Mouse (Mus musculus) kidney, postnatal 4 days (tissue): ENCODE measurements at regions not wholly inside any gene's neighbourhood (a gene's known extent, or its start where the extent isn't known, plus 50 kb on each side); places are given as distances from the start of the nearest gene placed in this dataset.

Experiments used
- DNase-seq, 2 experiments: peaks; one replicate each; pipeline ENCODE4 v3.0.0; 2021; ENCODE audit warnings: mixed read lengths in 2 of 2

DNA sequence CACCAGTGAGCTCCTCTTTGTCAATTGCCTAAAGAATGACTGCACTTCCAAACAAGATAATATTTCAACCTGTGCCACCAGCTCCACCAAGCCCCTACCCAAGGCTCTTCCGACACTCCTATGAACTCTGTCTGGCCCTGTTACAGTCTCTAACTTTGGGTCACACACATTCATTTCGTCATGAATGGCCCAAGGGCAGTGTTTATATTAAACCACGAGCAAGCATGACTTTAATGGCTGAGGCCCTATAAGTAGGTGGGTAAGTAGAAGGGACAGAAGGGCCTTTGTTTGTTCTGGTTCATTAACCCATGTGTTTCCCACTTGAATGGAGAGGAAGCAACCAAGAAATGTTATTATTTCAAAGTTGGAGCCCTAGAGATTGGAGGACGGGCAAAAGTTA, 714.9 kb upstream of the 3110018I06Rik start:
- DNase-seq: no peak

DNA sequence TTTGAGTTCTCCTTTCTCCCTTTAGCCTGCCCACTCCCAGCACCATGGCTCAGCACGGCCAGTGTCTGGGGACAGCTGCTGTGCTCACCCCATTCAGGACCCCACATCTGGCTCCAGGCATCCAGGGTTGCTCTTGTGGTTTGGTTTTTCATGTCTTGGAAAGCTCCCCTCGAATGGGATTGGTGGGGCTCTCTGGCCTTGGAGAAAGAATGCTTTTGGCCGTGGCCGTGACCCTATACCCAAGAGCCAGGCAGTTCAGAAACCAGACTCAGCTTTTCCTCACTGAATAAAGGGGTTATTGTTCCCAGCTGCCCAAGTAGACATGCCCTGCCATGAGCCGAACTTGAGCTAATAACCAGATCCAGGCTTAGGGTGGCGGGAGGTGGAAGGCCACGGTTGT, 691.8 kb upstream of the 3110018I06Rik start:
- DNase-seq: no peak

DNA sequence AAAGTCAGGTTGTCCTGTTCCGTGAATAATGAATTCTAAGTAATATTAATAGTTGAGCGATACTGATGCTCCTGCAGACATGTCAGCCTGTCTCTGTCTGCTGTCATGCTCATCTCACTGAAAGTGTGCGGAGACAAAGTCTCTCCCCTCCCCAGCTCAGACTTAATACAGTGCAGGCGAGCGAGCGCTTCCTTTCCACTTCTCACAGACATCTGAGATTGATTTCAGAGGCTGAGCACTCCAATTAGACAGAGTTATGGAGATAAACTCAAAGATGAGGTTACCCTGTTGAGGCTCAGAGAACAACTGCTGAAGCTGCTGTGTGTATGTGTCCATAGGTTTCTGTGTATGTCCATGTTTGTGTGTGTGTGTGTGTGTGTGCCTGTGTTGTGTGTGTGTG, 668.7 kb upstream of the 3110018I06Rik start:
- no peak for DNase-seq

DNA sequence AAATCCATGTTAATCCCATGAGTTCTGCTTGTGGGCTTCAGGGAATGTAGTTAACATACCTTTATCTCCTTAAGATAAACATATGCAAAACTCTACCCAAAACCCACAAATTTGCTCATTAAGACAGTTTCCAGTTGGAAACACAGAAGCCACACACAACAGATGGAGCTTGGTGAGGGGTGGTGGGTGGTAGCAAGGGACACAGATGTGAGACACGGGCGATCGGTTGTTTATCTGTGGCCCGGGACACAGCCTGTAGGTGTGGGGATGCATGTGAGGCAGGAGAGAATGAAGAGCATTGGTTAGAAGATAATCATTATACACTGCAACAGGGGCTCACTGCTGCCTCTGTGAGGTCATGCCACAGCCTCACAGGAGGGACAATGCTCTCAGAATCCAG, 666.1 kb upstream of the 3110018I06Rik start:
- no peak for DNase-seq

DNA sequence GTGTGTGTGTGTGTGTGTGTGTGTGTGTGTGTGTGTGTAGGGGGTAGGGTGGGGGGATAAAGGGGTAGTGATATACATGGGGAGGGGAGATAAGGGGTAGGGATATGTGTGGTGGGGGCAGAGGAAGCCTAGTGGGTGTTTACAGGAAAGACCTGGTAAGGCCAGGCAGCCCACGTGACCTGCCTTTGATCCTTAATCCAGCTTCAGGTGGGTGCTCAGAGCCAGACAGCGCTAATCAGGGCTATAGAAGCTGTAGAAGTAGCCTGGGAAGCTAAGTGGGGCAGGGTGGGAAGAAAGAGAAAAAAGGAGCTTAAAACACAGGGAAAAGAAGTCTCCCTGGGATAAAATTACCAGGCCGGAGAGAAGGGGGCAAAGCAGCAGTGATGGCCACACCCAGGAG, 659.9 kb upstream of the 3110018I06Rik start:
- DNase-seq: no peak

DNA sequence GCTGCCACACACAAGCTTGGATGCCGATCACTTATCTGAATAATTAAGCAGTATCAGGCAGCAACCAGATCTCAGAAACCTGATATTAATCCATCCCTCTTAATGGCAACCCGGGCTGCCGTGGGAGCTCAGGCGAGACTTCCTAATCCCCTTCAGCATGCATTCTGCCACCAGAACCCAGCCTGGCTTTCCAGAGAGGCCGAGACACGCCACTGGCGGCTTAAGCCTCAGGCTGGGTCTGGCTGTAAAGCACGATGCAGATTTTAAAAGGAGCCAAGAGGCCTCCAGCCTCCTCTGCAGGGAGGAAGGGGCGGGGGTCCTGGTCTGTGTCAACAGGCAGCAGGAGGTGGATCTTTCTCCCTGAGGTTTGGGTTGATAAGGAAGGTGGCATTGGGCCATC, 659.1 kb upstream of the 3110018I06Rik start:
- DNase-seq: peak; percentile 9 to 20

DNA sequence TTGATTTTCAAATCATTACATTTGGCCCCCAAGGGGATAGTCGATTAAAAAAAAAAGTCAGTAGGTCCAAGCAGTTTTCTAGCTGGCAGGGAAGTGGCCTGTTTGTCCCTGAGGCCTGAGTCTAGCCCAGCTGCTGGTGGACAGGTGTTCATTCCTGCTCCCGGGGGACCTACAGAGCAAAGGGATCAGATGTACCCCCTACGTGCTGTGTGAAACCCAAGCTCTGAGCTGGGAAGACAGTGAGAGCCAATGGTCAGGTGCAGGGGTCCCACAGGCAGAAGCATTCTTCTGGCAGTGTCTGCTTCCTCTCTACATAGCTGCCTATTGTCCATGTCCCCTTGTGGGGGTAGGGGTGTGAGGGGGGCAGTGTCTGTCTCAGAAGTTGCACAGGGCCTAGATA, 653.2 kb upstream of the 3110018I06Rik start:
- DNase-seq: no peak

DNA sequence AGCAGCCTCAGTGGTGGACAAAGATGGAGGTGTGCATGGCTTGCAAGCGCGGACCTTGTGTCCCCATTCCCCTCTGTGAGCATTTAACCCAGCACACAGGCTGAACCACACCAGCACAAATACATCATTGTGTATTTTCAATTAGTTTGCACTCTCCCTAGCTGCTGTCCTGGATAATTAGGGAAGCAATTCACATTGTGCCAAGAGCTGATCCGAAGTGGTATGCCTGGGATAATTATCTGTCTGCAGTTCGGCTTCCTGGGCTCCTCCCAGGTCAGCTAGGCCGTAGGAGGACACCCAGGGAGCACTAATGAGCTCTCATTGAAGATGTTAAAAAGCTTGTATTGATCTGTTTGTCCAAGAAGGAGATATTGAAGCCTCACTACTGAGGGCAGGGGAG, 648.8 kb upstream of the 3110018I06Rik start:
- DNase-seq: no peak

DNA sequence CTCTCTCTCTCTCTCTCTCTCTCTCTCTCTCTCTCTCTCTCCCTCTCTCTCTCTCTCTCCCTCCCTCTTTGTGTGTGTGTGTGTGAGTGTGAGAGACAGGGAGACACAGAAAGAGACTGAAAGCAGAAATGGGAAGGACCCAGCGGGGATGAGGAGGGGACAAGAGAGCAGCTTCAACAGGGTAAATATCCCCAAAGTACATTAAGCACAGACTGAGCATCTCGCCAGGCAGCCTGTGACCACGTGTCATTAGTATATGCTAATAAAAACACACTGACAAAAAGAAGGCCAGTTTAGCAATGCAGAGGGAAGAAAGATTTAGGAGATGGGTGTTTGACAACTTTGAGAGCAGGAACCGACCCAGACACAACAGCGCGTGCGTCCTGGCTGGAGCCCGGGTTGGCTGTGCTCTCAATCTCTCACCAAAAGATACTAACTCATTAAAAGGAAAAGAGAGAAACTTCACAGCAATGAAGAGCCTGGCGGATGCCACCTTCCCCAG, 648.2 kb upstream of the 3110018I06Rik start:
- DNase-seq: no peak

DNA sequence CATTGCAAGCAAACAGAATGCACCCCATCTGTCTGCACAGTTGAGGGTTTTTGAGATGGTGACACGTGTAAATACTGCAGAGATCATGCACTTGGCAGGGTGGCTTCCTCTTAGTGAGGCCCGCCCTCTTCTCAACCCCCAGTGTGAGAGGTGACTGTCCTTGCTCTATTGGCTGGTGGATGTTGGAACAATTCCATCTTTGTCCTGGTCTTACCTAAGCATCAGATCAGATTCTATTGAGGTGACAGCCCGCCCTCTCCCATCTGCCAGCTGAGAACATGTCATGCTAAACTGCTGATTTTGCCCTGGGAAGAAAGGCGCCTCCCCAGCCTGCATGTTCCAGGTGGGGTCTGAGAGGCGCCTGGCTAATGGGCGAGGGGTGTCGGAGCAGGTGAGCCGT, 646.4 kb upstream of the 3110018I06Rik start:
- DNase-seq: no peak

DNA sequence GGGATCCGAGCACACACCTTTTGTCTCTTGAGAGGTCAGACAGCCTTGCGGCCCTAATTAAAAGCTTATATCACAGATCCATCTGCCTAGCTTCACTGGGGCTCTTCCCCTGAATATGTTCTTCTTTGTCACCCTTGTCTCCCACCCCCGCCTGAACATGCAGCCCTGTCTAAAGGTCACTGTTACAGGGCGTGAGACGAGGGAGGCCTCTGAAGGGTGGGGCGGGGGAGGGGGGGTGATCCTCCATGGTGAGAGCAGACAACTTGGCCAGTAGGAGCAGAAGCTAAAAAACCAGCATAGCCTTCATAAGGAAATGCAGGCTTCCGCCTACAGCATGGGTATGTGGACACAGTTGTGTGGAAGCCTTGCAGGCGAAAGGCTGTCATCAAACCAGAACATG, 646.0 kb upstream of the 3110018I06Rik start:
- no peak for DNase-seq

DNA sequence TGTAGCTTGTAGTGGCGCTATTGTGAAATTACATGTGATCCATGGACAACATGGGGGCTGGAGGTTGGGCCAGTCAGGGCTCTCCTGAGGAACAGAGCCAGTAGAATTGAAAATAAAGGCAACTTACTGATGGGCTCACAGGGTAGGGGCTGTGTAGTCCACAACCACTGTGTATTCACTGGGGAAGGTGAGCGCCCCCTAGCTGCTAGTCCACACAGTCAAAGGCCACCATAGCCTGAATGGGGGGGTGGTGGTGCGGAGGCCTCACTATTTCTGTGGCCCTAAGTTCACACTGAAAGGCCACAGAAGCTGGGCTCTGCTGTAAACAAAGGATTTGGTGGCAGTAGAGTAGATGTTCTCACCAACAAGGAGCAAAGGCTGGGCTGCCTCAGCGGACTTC, 636.8 kb upstream of the 3110018I06Rik start:
- DNase-seq: no peak

DNA sequence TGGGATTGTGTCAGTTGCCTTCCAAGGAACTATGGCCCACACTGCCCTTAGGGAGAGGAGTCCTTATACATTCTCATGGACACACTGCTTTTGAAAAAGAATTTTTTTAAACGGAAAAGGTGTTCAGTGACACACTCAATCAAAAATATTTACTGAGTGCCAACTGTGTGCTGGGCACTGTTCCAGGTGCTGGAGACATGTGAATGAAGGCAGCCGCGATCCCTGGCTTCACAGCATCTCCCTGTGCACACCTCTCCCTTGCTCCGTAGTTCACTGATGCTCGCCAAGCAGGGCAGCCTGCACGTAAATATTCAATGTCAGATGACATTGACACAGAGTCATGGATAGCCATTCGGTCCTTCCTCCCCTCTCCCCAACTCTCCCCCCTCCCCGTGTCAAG, 635.7 kb upstream of the 3110018I06Rik start:
- no peak for DNase-seq

DNA sequence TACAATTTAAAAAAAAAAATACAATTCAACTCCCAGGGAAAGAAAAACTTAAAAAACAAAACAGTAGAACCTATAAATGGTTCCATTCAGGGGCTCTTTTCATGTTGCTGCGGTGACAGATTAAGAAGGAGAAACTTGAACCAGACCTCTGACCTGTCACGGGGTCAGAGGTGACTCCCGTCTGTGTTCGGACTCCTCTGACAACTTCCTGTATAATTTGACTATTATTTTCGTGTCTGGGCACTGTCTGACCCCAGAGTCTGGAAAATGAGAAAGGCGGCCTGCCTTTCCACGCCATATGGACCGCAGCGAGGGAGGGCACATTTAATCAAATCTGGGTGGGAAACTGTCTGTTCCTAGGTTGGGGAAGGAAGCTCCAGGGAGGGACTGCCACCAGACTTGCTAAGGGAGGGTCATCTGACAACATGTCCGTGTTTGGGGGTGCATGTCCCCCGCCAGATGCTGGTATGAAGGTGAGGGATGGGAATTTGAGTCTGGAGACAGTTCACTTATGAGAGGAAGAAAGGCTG, 634.7 kb upstream of the 3110018I06Rik start:
- DNase-seq: peak in 1 of 2 experiments; percentile 10

DNA sequence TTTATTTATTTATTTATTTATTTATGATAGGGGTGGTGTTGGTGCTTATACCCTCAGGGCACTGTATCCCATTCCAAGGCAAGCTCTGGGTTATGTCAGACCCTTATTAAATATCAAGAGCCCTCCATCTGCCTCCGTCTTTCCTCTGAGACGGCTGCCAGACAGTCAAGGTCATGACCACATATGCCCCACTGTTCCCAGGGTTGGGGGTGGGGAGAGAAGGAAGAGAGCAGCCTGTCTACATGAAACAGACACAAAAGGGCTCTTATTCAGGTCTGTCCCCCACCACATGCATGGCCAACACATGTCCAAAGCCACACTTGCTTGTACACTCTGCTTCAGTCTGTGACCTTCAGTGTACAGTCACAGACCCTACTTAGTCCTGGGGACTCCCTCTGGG, 632.9 kb upstream of the 3110018I06Rik start:
- no peak for DNase-seq

DNA sequence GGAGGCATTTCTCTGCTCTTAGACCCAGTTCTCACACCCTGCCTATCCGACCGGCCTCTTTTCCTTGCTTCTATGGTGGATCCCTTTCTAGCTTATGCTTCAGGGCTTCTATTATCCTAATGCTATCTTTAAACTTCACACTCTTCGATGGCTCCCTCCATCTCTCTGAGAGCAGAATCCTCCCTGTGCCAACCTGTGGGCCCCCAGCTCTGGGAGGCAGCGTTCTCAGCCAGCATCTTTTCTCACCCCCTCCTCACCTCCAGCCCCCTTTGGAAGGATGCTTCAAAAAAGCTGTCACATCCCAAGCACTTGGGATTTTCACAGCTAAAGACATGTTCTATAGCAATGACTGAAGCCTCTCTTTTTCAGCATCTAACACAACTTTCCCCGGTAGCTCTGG, 626.8 kb upstream of the 3110018I06Rik start:
- DNase-seq: no peak

DNA sequence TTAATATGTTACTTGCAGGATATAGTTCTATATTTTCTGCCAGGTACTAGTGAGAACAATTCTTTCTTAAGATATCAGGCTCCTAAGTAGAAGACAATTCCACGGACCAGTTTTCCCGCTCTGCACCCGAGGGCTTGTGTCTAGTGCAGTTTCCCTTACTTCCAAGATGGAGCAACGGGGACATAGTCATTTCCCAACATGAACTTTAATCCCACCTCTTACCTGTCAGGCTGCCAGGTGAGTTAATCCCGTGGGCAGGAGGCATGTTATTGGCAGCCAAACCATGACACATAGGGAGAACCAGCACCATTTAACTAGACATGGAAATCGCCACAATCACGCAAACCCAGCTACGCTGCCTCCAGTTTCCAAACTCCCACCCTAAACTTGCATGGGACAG, 624.4 kb upstream of the 3110018I06Rik start:
- no peak for DNase-seq

DNA sequence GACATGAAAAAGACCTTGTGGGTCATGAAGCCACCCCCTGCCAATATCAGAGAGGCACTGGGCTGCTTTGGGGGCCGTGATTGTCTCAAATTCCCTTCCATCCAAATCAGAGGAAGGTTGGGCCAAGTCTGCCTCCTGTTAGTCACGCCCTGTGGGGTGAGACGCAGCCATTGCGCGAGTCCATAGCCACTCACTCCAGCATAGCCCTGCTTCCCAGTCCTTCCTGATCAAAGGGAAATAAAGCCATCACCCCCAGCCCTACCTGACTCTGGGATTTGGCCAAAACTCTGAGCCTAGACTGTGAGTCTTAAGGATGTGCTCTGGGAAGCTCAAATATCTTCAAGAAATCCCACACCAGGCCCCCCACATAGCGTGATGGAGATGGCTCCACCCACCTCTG, 620.4 kb upstream of the 3110018I06Rik start:
- DNase-seq: no peak

DNA sequence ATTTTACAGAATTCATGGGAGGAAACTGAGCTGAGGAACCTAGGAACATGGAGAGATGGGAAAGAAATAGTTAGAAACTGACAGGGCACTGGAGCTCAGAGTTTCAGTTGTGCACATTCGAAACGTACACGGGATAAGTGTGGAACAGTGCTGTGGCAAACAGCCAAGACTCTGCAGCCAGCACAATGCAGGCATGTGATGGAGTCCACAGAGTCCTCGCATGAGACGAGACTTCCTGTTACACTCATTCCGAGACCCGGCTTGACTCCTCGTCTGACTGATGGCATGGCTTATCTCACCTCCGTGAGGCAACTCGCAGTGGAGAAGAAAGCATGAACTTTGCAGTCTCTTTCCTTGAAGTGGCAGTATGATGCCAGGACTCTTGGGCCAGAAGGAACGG, 617.0 kb upstream of the 3110018I06Rik start:
- DNase-seq: no peak

DNA sequence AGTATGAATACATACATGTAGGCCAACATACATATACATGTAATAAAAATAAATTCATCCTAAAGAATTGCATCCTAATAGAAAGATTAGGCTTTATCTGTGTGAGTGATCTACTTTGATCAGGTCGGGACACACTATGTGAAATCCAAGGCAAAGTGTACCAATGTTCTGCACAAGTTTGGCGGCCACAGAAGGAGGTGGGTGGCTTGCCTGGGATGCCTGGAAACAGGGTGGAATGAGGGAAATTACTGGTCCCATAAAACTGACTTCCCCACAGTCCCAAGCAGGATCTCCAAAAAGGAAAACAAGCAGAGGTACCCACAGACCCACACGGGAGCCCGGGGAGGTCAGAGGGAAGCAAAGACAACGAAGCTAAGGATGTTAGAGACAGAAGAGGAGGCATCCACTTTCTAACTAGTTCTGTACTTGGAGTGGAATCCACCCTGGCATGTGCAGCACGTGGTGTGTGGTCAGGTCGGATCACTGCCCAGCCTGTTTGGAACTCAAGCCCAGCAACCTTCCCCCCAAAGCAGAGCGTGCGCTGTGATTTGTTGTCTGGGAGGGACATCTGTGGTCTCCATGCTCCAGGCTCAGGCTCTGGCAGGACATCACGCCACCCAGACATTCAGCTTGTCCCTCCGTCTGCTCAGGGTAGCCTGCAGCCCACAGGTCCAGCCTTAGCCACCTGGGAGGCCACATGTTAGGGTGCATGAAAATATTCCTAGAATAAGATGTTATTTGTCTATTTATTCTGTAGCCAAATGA, 615.3 kb upstream of the 3110018I06Rik start:
- DNase-seq: no peak

DNA sequence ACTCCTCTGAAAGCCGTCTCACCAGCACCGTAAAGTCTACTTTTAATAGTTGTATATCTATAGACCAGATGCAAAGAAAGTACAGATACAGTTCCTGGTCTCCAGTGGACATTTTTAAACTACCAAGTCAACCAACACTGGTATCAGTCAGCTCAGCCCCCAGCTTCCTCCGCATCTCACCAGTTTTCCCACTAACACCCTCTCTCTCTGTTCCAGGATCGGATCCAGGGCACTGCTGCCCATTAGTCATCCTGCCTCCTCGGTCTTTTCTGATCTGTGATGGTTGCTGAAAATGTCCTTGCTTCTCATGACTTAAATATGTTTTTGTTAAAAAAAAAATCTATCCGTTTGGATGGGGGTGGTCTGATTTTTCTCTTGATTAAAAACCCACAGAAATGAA, 598.1 kb upstream of the 3110018I06Rik start:
- DNase-seq: no peak

DNA sequence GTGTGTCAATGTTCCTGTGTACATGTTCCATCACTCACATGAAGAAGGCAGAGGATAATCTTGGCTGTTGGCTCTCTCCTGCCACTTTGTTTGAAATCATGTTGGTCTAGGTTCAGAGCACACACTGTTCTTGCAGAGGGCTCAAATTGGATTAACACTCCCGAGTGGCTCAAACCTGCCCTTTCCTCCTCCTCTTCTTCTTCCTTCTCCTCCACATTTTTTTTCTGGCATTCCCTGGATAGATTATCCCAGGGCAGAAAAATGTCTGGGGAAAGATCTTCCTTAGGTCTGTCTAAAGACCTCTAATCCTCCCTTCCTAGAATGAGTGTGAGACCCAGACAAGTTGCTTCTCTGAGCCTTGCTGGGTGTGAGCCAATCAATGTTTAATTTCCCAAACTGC, 594.4 kb upstream of the 3110018I06Rik start:
- DNase-seq: no peak

DNA sequence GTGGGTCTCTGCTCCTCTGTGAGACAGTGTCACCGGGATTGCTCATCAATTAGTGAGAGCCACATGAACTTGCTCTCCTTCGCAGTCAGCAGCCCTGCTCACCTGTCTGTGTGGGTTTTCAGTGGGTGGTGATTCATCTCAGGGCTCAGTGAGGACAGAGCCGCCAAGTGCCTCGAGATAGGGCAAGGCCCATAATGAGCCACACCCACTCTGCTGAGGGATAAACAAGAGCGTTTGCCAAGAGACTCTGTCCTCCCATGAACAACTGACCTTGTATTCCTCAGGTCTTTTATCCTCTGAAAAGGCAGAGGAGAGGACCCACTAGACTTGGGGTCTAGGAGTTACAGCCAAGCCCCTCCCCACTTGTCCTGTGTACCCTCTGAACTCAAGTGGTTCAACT, 584.2 kb upstream of the 3110018I06Rik start:
- DNase-seq: no peak

DNA sequence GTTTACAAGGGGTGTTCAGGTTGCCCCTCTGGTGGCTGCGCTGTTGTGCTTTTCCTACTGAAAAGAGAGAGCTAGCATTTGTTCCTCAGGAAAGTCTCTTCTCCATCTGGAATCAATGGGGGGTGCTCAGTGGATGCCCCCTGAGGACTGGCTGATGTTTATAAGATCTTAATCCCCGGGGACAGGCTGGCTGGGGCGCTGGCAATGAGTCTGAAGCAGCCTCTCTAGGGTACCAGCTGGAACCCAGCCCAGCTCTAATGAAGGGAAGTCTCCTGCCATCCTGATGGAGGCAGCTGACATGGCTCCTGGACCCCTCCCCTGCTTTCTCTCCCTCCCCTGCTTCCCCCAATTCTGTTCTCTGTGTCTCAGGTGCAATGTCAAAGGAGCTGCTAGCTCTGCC, 575.6 kb upstream of the 3110018I06Rik start:
- DNase-seq: no peak

DNA sequence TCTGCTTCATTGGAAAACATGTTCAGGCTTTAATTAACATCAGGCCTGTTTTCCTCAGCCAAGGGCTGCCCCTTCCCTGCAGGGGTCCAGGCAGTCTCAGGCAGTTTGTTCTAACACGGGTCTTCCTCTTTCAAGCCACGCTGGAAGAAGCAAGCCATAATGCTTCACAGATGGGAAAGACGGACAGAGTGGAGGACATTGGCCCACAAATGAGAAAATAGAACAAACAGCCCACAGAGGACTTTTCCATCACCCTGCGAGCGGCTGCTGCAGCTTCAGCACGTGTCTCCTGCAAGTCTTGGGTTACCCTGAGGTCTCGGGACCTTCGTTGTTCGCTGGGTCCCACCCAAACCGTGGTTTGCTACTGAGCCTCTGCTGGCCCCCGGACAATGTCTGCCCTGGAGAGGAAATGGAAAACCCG, 565.9 kb upstream of the 3110018I06Rik start:
- peak in 1 of 2 experiments; percentile 2 for DNase-seq
